Mouse (Mus musculus) R1 (cell line): Measurements from ENCODE around the gene Scn5a.

ENCODE experiments used
- DNase-seq: peaks from one replicate; pipeline ENCODE4 v3.0.0-alpha.2; 2018; ENCODE audit warnings: low read depth, low spot score

Scn5a gene

GRCm38 (mm10) chr9:119578636-119579438, at the start of gene Scn5a:
Gene Scn5a (minus strand): TSS chr9:119579016.
- DNase-seq, result no peak

GRCm38 (mm10) chr9:119627227-119627626, 48.4 kb upstream of the Scn5a start:
- DNase-seq, result no peak

GRCm38 (mm10) chr9:119624151-119624550, 45.3 kb upstream of the Scn5a start:
- DNase-seq, result no peak

GRCm38 (mm10) chr9:119614798-119615197, 36.0 kb upstream of the Scn5a start:
- no peak for DNase-seq

GRCm38 (mm10) chr9:119610563-119611166, 31.8 kb upstream of the Scn5a start:
- no peak for DNase-seq

- no peak for DNase-seq
Observed at GRCm38 (mm10) chr9:119606906-119607305, 28.1 kb upstream of the Scn5a start.

- DNase-seq, result no peak
Observed at GRCm38 (mm10) chr9:119604607-119605006, 25.8 kb upstream of the Scn5a start.

- DNase-seq, result no peak
Observed at GRCm38 (mm10) chr9:119598501-119598900, 19.7 kb upstream of the Scn5a start.

- DNase-seq, result peak; percentile 93
Observed at GRCm38 (mm10) chr9:119597332-119597731, 18.5 kb upstream of the Scn5a start.

- no peak for DNase-seq
Observed at GRCm38 (mm10) chr9:119589592-119589991, 10.8 kb upstream of the Scn5a start.

GRCm38 (mm10) chr9:119588763-119589449, 10.1 kb upstream of the Scn5a start:
- no peak for DNase-seq

- peak; percentile 82 for DNase-seq
Observed at GRCm38 (mm10) chr9:119580668-119581067, 1.9 kb upstream of the Scn5a start.

GRCm38 (mm10) chr9:119580187-119580586, 1.4 kb upstream of the Scn5a start:
- no peak for DNase-seq

GRCm38 (mm10) chr9:119578311-119578635, 543 bp downstream of the Scn5a start:
- DNase-seq, result no peak

- no peak for DNase-seq
Observed at GRCm38 (mm10) chr9:119576977-119577376, 1.8 kb downstream of the Scn5a start.

- no peak for DNase-seq
Observed at GRCm38 (mm10) chr9:119575732-119576131, 3.1 kb downstream of the Scn5a start.

GRCm38 (mm10) chr9:119574366-119574765, 4.5 kb downstream of the Scn5a start:
- DNase-seq, result no peak

- DNase-seq, result no peak
Observed at GRCm38 (mm10) chr9:119573009-119573408, 5.8 kb downstream of the Scn5a start.

GRCm38 (mm10) chr9:119571411-119571888, 7.4 kb downstream of the Scn5a start:
- peak; percentile 85 for DNase-seq

- DNase-seq, result no peak
Observed at GRCm38 (mm10) chr9:119570652-119571051, 8.2 kb downstream of the Scn5a start.

GRCm38 (mm10) chr9:119568732-119569131, 10.1 kb downstream of the Scn5a start:
- DNase-seq, result no peak

GRCm38 (mm10) chr9:119567800-119568199, 11.0 kb downstream of the Scn5a start:
- DNase-seq, result no peak

GRCm38 (mm10) chr9:119566214-119566613, 12.6 kb downstream of the Scn5a start:
- no peak for DNase-seq
